Mouse (Mus musculus) CH12.LX (cell line): ENCODE measurements at regions not wholly inside any gene's neighbourhood (a gene's known extent, or its start where the extent isn't known, plus 50 kb on each side); places are given as distances from the start of the nearest gene placed in this dataset.

ENCODE experiments used
- ELF1 ChIP-seq: IDR thresholded peaks from 2 replicates; pipeline ENCODE4 v1.6.1; 2014; ENCODE audit warnings: low read depth, mild to moderate bottlenecking, inconsistent platforms, low read length, improper control_type of control experiment
- EP300 ChIP-seq: IDR thresholded peaks from 2 replicates; pipeline ENCODE4 v1.6.1; 2011; ENCODE audit warnings: low read length, improper control_type of control experiment
- ETS1 ChIP-seq: conservative IDR thresholded peaks from 2 replicates; pipeline ENCODE4 v1.6.1; 2012; ENCODE audit warnings: low read depth, mild to moderate bottlenecking, inconsistent platforms, low read length, improper control_type of control experiment, moderate library complexity
- JUND ChIP-seq: conservative IDR thresholded peaks from 2 replicates; pipeline ENCODE4 v1.6.1; 2011; ENCODE audit warnings: low read depth, low read length, improper control_type of control experiment
- MAX ChIP-seq: IDR thresholded peaks from 2 replicates; pipeline ENCODE4 v1.6.1; 2011; ENCODE audit warnings: low read length, improper control_type of control experiment
- MYC ChIP-seq: IDR thresholded peaks from 2 replicates; pipeline ENCODE4 v1.6.1; 2011; ENCODE audit warnings: low read depth, mild to moderate bottlenecking, improper control_type of control experiment, low read length
- NRF1 ChIP-seq: IDR thresholded peaks from 2 replicates; pipeline ENCODE4 v1.6.1; 2014; ENCODE audit warnings: low read depth, mild to moderate bottlenecking, inconsistent platforms, low read length, improper control_type of control experiment, moderate library complexity
- POLR2A ChIP-seq: IDR thresholded peaks from 2 replicates; pipeline ENCODE4 v1.6.1; 2011; ENCODE audit warnings: low read depth, mild to moderate bottlenecking, improper control_type of control experiment, low read length
- TCF12 ChIP-seq: IDR thresholded peaks from 2 replicates; pipeline ENCODE4 v1.6.1; 2014; ENCODE audit warnings: low read depth, mild to moderate bottlenecking, inconsistent platforms, low read length, improper control_type of control experiment
- USF1 ChIP-seq: IDR thresholded peaks from 2 replicates; pipeline ENCODE4 v1.6.1; 2014; ENCODE audit warnings: low read depth, mild to moderate bottlenecking, inconsistent platforms, low read length, improper control_type of control experiment
- USF2 ChIP-seq: conservative IDR thresholded peaks from 2 replicates; pipeline ENCODE4 v1.6.1; 2011; ENCODE audit warnings: low read depth, low read length, improper control_type of control experiment

- no peak for TF ChIP-seq USF2
- no peak for TF ChIP-seq MYC
- no peak for TF ChIP-seq USF1
- no peak for TF ChIP-seq TCF12
- no peak for TF ChIP-seq ELF1
- TF ChIP-seq JUND, result no peak
- no peak for TF ChIP-seq MAX
- no peak for TF ChIP-seq POLR2A
- no peak for TF ChIP-seq NRF1
- no peak for TF ChIP-seq EP300
- TF ChIP-seq ETS1, result no peak
These were observed 219.2 kb upstream of the Pcsk5 start for GRCm38 (mm10) chr19:18056414-18057254.
